Mouse (Mus musculus) ES-Bruce4 (cell line): ENCODE measurements around the gene Mgarp.

Experiments used
- CTCF ChIP-seq: IDR thresholded peaks from one replicate; pipeline ENCODE4 v1.8.1; 2011; ENCODE audit warnings: low read depth, low read length
- EP300 ChIP-seq: IDR thresholded peaks from 2 replicates; pipeline ENCODE4 v1.6.1; 2011; ENCODE audit warnings: low read depth, low read length; ENCODE audit not compliant: insufficient read depth
- POLR2A ChIP-seq: IDR thresholded peaks from one replicate; pipeline ENCODE4 v1.8.1; 2011; ENCODE audit warnings: low read length; ENCODE audit not compliant: insufficient read depth

DNA sequence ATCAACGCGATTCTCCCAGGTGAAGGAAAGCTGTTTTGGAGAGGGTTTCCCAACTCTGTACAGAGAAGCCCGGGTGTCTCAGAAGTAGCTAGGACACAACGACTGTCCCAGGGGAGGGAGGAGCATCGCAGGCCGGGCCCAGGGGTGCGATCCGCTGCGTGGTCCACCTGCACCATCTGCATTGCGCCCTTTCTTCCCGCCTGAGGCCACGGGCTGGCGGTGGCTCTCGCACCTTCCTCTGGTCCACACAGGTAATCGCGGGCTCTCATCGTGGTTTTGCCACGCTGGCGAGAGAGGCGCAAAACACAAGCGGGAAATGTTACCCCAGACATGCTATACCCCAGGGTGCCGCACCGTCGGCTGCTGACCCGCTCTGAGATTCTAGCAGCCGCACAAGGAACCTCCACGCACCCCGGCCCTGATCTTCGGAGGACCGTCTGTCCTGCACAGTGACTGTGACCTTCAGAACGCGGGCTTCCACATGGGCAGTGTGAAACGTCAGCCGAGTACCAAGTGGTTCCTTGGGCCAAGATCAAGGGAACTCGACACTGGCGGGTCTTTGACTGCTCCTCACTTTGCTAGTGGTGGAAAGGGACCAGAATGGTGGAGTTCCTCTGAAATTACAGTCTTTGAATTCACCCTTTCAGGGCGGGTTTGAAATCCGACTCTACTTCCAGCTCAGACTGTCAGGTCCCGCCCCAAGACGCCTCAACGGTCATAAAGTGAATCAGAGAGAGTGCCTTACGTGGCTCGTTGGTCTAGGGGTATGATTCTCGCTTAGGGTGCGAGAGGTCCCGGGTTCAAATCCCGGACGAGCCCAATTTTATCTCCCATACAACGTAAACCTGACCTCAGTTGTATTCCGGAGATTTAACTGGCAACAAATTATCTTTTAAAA lies 37.6 kb downstream of the Mgarp start:
- TF ChIP-seq CTCF, result no peak
- peak; percentile 35 for TF ChIP-seq POLR2A
- TF ChIP-seq EP300, result 0 out of 2 replicates have a peak, but pooled peaks have one; percentile 35
